Mouse (Mus musculus): ENCODE measurements at regions not wholly inside any gene's neighbourhood (a gene's known extent, or its start where the extent isn't known, plus 50 kb on each side); places are given as distances from the start of the nearest gene placed in this dataset.
A peak's percentile ranks its signal among the peaks of the same experiment; 100 is the strongest.

- DNase-seq: no peak
These were observed 144.5 kb downstream of the Rab28 start for GRCm38 (mm10) chr5:41563441-41563840.

GRCm38 (mm10) chr5:41562299-41562698 is 145.7 kb downstream of the Rab28 start:
- DNase-seq: no peak

DNA sequence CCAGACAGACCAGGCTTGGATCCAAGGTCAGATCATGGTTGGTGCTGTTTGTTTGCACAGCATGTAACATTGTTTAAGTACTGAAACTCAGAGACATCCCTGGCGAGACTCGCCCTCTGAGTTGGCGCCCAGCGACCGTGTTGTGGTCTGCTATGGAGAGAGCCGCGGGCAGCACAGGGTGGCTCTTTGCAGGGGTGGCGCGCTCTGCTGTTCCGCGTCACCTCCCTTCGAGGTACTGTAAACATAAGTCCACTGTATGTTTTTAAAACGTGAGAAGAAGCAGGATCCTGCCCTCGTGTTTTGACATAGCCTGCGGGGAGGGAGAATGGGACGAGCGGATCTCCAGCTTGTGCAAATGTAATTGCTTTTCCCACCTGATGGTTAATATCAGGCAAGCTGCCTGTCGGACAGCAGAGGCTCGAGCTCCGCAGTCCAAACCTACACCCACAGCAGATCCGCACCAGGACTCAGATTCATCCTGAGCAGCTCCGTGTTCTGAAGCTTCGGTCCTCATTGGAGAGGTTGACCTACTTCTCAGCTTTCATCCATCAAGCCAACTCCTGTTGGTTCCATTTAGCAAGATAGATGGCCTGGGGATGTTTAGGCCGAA is 151.2 kb downstream of the Rab28 start:
- DNase-seq: peak in 1 of 2 experiments; percentile 22

GRCm38 (mm10) chr5:41554312-41554711 is 153.6 kb downstream of the Rab28 start:
- no peak for DNase-seq

- no peak for DNase-seq
These were observed 157.9 kb downstream of the Rab28 start for GRCm38 (mm10) chr5:41550063-41550462.

GRCm38 (mm10) chr5:41546909-41547308 is 161.0 kb downstream of the Rab28 start:
- no peak for DNase-seq

- no peak for DNase-seq
These were observed 167.2 kb downstream of the Rab28 start for GRCm38 (mm10) chr5:41540789-41541188.

DNA sequence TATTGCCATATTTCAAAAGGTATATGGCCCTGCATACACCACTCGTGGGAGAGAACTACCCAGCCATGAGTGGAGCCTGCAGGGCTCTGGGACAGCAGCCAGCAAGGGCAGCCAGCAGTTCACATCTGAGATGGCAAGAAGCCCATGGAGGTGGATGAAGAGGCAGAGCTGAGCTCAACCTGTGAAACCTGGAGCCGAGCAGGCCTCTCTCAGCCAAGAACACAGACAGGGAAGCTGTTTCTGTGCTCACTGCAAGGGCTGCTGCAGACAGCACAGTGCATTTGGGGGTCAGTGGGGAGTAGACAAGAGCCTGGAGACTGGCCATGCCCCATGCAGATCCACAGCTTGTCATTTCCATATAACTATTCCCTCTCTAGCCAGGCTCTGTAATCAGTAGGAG is 173.4 kb downstream of the Rab28 start:
- no peak for DNase-seq

Data from lung, postnatal 4 days (tissue).